Mouse (Mus musculus) ES-Bruce4 (cell line): Measurements from ENCODE around the gene Celf2. TPM values are rescaled to one million over a fixed set of nuclear protein-coding genes. Genes with fewer than 3 reads are reported as not detected.

ENCODE experiments used
- H3K27ac ChIP-seq: 2 replicates; pipeline ENCODE4 v1.5.1; 2012; ENCODE audit warnings: low read length, inconsistent platforms; ENCODE audit not compliant: insufficient read depth
- H3K27me3 ChIP-seq: 2 replicates; pipeline ENCODE4 v1.6.1; 2012; ENCODE audit warnings: mild to moderate bottlenecking, low read length, inconsistent platforms; ENCODE audit not compliant: control insufficient read depth, poor library complexity, insufficient read depth, severe bottlenecking
- H3K36me3 ChIP-seq: 2 replicates; pipeline ENCODE4 v1.6.1; 2012; ENCODE audit warnings: inconsistent platforms, mild to moderate bottlenecking, low read length, moderate library complexity; ENCODE audit not compliant: control insufficient read depth, poor library complexity, insufficient read depth, severe bottlenecking
- H3K4me1 ChIP-seq: one replicate; pipeline ENCODE4 v1.8.1; 2011; ENCODE audit warnings: low read length; ENCODE audit not compliant: control insufficient read depth, insufficient read depth
- H3K4me3 ChIP-seq: 2 replicates; pipeline ENCODE4 v1.5.1; 2011; ENCODE audit warnings: low read depth, mild to moderate bottlenecking, low read length
- H3K9ac ChIP-seq: 2 replicates; pipeline ENCODE4 v1.6.1; 2012; ENCODE audit warnings: low read depth, mild to moderate bottlenecking, inconsistent platforms; ENCODE audit not compliant: poor library complexity, severe bottlenecking
- H3K9me3 ChIP-seq: replicated peaks from 2 replicates; pipeline ENCODE4 v1.6.1; 2012; ENCODE audit warnings: mild to moderate bottlenecking, low read length, inconsistent platforms; ENCODE audit not compliant: control insufficient read depth, poor library complexity, insufficient read depth, severe bottlenecking
- CTCF ChIP-seq: IDR thresholded peaks from one replicate; pipeline ENCODE4 v1.8.1; 2011; ENCODE audit warnings: low read depth, low read length
- EP300 ChIP-seq: IDR thresholded peaks from 2 replicates; pipeline ENCODE4 v1.6.1; 2011; ENCODE audit warnings: low read depth, low read length; ENCODE audit not compliant: insufficient read depth
- POLR2A ChIP-seq: IDR thresholded peaks from one replicate; pipeline ENCODE4 v1.8.1; 2011; ENCODE audit warnings: low read length; ENCODE audit not compliant: insufficient read depth
- polyA plus RNA-seq: library from polyadenylated mRNA; stranded (reverse); fragments of >200 nt; gene quantifications from 2 replicates; pipeline ENCODE4 v1.2.4, GENCODE M21; 2011; ENCODE audit warnings: low read depth; ENCODE audit not compliant: missing spikeins, insufficient read depth, insufficient read length

Gene Celf2
- polyA plus RNA-seq, 1 experiment: 10.6 TPM

DNA sequence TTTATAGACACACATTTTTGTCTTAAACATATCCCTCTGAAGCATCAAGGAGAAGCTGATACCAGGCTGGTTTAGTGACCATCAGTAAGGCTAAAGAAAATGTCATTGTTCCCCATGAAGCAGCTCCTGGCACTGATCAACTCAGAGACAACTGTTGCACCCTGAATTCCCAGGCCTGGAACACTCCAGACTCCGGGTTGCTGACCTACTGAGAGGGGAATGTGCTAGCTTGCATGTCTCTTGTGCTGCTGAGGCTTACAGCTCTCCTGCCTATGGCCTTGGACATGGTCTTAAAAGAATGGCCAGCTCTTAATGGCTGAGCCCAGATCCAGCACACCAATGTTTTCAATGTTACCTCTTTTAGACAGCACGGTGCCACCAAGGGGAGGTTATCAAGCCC, 970.9 kb downstream of the Celf2 start:
- Histone ChIP-seq H3K27me3 (no peaks in the 10 kb centered on the region), H3K4me1 (no peaks in the 10 kb centered on the region), H3K36me3 (no peaks in the 10 kb centered on the region), H3K9ac (no peak overlapping the region), H3K4me3 (no peak overlapping the region), H3K27ac (no peak overlapping the region), H3K9me3 (no peaks in the 10 kb centered on the region)
- TF ChIP-seq EP300 (no peak), CTCF (no peak), POLR2A (no peak)

DNA sequence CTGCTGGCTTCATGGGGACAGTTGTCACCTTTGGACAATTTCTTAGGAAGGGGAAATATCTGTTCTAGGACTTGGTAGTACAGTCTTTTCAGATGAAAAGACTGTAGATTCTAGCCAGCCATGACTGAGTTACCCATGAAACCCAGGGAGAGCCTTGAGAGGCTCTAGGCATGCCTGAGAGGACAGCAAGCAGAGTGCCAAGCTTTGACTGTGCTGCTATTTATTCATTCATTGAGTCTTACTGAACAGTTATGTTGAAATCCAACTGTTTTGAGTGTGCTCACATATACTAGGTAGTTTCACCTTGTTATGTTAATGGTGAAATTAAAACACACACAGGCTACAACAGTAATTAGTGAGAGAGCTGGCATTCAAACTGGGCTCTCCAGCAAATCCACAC, 971.3 kb downstream of the Celf2 start:
- no peaks in the 10 kb centered on the region for H3K36me3 ChIP-seq
- H3K4me1 ChIP-seq: no peaks in the 10 kb centered on the region
- TF ChIP-seq EP300 (no peak), POLR2A (no peak), CTCF (no peak)
- no peak overlapping the region for H3K9ac ChIP-seq
- H3K9me3 ChIP-seq: no peaks in the 10 kb centered on the region
- no peak overlapping the region for H3K4me3 ChIP-seq
- H3K27ac ChIP-seq: no peak overlapping the region
- H3K27me3 ChIP-seq: no peaks in the 10 kb centered on the region

- no peak overlapping the region for H3K4me3 ChIP-seq
- H3K9me3 ChIP-seq: no peaks in the 10 kb centered on the region
- no peaks in the 10 kb centered on the region for H3K4me1 ChIP-seq
- H3K36me3 ChIP-seq: no peaks in the 10 kb centered on the region
- no peaks in the 10 kb centered on the region for H3K27me3 ChIP-seq
- no peak overlapping the region for H3K27ac ChIP-seq
- H3K9ac ChIP-seq: no peak overlapping the region
- TF ChIP-seq CTCF: no peak
- TF ChIP-seq POLR2A: no peak
- TF ChIP-seq EP300: no peak
Observed at GRCm38 (mm10) chr2:6537326-6537725, 972.0 kb downstream of the Celf2 start.

GRCm38 (mm10) chr2:6536372-6536771, 973.0 kb downstream of the Celf2 start:
- Histone ChIP-seq H3K27me3 (no peaks in the 10 kb centered on the region), H3K36me3 (no peaks in the 10 kb centered on the region), H3K27ac (no peak overlapping the region), H3K9me3 (no peaks in the 10 kb centered on the region), H3K4me1 (no peaks in the 10 kb centered on the region), H3K4me3 (no peak overlapping the region), H3K9ac (no peak overlapping the region)
- TF ChIP-seq POLR2A: no peak
- no peak for TF ChIP-seq CTCF
- no peak for TF ChIP-seq EP300

- H3K4me3 ChIP-seq: no peak overlapping the region
- H3K27me3 ChIP-seq: no peaks in the 10 kb centered on the region
- H3K27ac ChIP-seq: no peak overlapping the region
- no peak overlapping the region for H3K9ac ChIP-seq
- TF ChIP-seq CTCF (no peak), EP300 (no peak), POLR2A (no peak)
- H3K9me3 ChIP-seq: no peaks in the 10 kb centered on the region
- H3K36me3 ChIP-seq: no peaks in the 10 kb centered on the region
- H3K4me1 ChIP-seq: no peaks in the 10 kb centered on the region
Observed at GRCm38 (mm10) chr2:6532341-6532740, 977.0 kb downstream of the Celf2 start.

- no peak overlapping the region for H3K4me3 ChIP-seq
- no peaks in the 10 kb centered on the region for H3K9me3 ChIP-seq
- H3K4me1 ChIP-seq: no peaks in the 10 kb centered on the region
- TF ChIP-seq EP300 (no peak), POLR2A (no peak), CTCF (no peak)
- H3K9ac ChIP-seq: no peak overlapping the region
- H3K36me3 ChIP-seq: no peaks in the 10 kb centered on the region
- no peaks in the 10 kb centered on the region for H3K27me3 ChIP-seq
- no peak overlapping the region for H3K27ac ChIP-seq
Observed at GRCm38 (mm10) chr2:6528076-6528475, 981.3 kb downstream of the Celf2 start.
